Mouse (Mus musculus): Measurements from ENCODE around the gene Mustn1. TPM values are rescaled to one million over a fixed set of nuclear protein-coding genes. Genes with fewer than 3 reads are reported as not detected.
A peak's percentile ranks its signal among the peaks of the same experiment; 100 is the strongest.

Gene Mustn1
- polyA plus RNA-seq (2015; fragmentation: Nextera tagmentation; extraction: Ambion mirVana) = 1.8 and 1.9 TPM in 2 replicates

GRCm38 (mm10) chr14:30878958-30879571 lies at the start of gene Mustn1:
Mustn1 (plus strand) TSS chr14:30879200.
- DNase-seq (ENCODE audit: low spot score) = no peak

DNA sequence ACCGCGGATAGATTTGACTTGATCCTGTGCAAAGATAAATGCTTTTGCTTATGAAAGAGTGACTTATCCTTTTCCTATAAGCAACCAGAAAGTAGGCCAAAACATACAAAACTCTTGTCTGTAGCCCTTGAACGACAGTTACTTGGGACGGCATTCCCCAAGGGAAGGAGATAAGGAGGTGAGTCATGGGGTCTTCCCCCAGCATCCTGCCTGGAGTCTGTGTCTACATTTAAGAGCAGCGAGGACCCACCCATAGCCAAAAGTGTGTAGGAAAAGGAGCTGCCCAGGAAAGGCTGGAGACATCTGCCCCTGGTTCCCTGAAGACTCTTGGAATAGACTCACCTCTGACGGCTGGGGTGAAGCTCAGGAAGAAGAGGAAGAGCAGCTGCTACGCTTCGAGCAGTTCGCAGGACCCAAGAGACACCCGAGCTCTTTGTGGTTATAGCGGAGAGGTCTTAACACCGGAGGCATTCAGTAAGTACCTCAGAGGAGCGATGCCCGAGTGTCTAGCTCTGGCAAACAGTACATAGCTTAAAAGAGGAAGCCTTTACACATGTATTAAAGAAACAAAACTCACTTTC lies 41.5 kb upstream of the Mustn1 start:
- no peak for DNase-seq (ENCODE audit: low spot score)

GRCm38 (mm10) chr14:30843701-30844100 lies 35.3 kb upstream of the Mustn1 start:
- no peak for DNase-seq (ENCODE audit: low spot score)

- no peak for DNase-seq (ENCODE audit: low spot score)
Observed at GRCm38 (mm10) chr14:30850504-30850903, 28.5 kb upstream of the Mustn1 start.

DNA sequence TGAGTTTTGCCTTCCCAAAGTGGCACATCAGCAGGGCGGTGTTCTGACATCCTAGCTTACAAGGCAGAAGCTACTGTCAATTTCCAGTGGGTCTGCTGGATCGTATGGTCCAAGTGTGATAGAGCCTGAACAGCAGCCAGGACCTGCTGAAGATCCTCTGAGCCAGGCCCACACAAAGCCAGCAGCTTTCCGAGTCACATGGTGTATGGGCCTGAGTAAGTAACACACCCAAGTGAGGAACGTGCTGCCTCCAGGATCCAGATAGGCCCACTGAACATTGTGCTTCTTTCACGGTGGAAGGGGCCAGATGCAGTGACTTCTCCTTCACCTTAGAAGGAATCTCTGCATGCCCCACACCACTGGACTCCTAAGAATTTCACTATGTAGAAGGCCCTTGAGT lies 26.7 kb upstream of the Mustn1 start:
- no peak for DNase-seq (ENCODE audit: low spot score)

- no peak for DNase-seq (ENCODE audit: low spot score)
Observed at GRCm38 (mm10) chr14:30855316-30855715, 23.7 kb upstream of the Mustn1 start.

DNA sequence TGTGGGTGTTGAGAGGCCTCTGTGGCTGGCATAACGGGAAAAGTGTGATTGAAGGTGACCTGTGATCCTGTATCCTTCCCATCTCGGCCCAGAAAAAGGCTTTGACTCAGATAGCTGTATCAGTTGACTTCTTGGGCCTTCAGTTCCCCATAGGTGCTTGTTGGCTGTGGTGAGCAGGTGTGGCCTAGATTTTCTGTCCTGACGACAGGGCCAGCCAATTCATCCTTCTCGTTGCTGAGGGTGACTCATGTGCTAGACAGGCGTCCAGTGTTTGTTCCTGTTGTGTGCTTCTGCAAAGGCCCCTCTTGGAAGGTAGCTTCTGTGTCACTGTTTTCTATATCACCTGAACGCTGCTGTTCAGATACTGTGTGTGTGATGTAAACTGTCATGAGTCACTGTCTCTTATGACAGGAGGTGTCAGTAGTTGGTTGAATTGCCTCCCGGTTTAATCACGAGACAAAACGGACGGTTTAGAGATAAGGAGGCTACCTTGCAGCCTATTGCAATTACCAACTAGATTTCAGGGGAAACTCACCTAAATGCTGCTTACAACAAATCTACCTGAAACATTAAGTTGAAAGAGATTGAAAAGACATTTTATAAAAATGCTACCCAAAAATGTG lies 22.0 kb upstream of the Mustn1 start:
- no peak for DNase-seq (ENCODE audit: low spot score)

- DNase-seq (ENCODE audit: low spot score) = peak; percentile 25
Observed at GRCm38 (mm10) chr14:30857990-30858389, 21.0 kb upstream of the Mustn1 start.

DNA sequence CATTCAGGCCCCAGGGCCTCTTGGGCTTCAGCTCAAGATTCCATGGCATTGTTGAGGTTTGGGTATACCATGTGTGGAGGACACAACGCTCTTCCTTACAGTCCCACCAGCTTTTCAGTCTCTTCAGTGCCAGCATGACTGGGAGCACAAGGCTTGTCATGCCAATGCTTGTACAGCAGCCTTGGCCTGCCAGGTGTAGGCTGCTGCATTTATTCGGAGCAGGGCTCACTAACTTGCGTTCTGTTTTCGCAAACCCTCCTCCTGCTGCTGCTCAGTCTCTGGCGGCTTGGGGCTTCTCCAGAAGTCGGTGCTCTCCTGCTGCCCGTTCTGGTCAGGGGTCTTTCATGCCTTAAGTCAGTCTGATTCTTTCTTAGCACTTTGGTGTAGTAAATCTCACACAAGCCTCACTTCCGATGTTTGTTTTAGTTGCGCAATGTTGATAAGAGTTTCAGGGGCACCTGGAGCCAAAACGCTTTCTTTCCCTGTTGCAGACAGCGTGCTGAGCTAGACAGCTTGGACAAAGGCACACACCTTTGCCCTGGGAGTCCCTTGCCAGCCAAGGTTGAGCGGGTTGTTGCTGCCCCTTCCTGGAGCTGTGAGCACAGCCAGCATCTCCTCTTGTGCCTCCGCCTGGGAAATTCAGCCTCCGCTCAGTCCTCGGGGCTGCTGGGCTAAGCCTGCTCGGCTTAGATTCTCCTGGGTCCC lies 17.4 kb upstream of the Mustn1 start:
- no peak for DNase-seq (ENCODE audit: low spot score)

GRCm38 (mm10) chr14:30862368-30862767 lies 16.6 kb upstream of the Mustn1 start:
- DNase-seq (ENCODE audit: low spot score) = no peak

DNA sequence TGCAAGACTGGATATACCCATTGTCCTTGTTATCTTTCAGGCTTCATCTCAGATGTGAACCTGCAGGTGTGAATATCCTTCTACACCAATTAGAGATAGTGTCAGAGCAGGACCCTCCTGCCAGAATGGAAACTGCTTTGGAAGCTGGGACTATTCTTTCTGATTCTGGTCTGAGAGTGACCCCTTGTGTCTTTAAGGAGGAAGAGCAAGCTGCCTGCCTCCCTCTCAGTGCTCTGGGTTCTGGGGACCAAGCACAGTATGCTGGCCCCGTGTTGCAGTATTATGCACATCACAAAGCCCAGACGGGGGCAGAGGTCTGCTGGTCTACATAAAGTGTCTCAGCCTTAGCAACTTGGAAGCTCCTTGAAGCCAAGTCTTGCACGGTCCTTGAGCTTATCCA lies 13.7 kb upstream of the Mustn1 start:
- no peak for DNase-seq (ENCODE audit: low spot score)

GRCm38 (mm10) chr14:30867042-30867441 lies 12.0 kb upstream of the Mustn1 start:
- DNase-seq (ENCODE audit: low spot score) = peak; percentile 64

DNA sequence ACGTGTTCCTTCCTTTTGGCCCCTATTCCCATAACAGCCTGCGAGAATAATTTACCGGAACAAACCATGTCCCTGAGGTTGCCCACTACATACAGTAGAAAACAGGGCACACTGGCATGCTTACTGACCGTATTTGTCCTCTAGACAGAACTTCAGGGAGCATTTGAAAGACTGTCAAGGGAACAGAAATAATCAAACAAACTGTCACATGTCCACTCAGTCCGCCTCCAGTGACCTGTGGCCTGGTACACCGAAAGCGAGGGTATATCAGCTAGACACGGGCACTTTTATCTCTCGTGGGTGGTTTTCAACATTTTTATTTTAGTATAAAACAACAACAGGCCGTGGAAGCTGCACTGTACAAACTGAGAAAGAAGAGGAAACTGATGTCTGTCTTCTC lies 10.2 kb upstream of the Mustn1 start:
- DNase-seq (ENCODE audit: low spot score) = no peak

DNA sequence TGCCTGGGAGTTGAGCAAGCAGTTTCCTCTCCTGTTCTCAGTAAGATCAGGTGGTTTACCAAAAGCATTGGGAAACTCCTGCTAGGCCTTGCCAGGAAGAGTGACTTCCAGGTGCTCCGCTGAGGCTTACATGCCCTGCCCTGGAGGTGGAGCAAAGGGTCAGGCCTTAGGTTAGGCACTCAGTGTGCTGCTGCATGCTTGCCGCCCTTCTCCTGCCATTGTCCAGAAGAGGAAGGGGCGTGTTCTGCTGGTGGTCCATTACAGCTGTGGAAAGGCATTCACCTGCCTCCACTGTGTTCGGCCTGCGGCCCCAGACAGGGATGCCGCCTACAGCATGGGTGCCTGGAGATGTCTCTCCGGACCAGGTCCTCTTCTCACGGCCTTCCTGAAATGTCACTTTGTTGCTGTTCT lies 9.6 kb upstream of the Mustn1 start:
- no peak for DNase-seq (ENCODE audit: low spot score)

GRCm38 (mm10) chr14:30870206-30871147 lies 8.5 kb upstream of the Mustn1 start:
- DNase-seq (ENCODE audit: low spot score) = no peak

- no peak for DNase-seq (ENCODE audit: low spot score)
Observed at GRCm38 (mm10) chr14:30874095-30874700, 4.8 kb upstream of the Mustn1 start.

GRCm38 (mm10) chr14:30875130-30875865 lies 3.7 kb upstream of the Mustn1 start:
- DNase-seq (ENCODE audit: low spot score) = no peak

GRCm38 (mm10) chr14:30875955-30876354 lies 3.0 kb upstream of the Mustn1 start:
- DNase-seq (ENCODE audit: low spot score) = no peak

GRCm38 (mm10) chr14:30876451-30876850 lies 2.5 kb upstream of the Mustn1 start:
- no peak for DNase-seq (ENCODE audit: low spot score)

- DNase-seq (ENCODE audit: low spot score) = no peak
Observed at GRCm38 (mm10) chr14:30877827-30878226, 1.2 kb upstream of the Mustn1 start.
